Mouse (Mus musculus) forebrain, postnatal 0 days (tissue): ENCODE measurements at regions not wholly inside any gene's neighbourhood (a gene's known extent, or its start where the extent isn't known, plus 50 kb on each side); places are given as distances from the start of the nearest gene placed in this dataset.

ENCODE experiments used
- ATAC-seq: fragments of 200-750 bp; cut with Nextera tagmentation; 2 replicates; pipeline ENCODE4 v1.8.0; 2017; ENCODE audit warnings: mild to moderate bottlenecking, moderate library complexity
- DNase-seq: peaks from one replicate; pipeline ENCODE4 v3.0.0-alpha.2; 2015
- H3K27ac ChIP-seq: fragments of 300-500 bp; sonication (generic); 2 replicates; pipeline ENCODE4 v1.5.1; 2014; ENCODE audit warnings: low read depth, mild to moderate bottlenecking, antibody characterized with exemption, low read length, moderate library complexity, mixed read lengths
- H3K27me3 ChIP-seq: fragments of 300-500 bp; sonication (generic); 2 replicates; pipeline ENCODE4 v1.6.1; 2014; ENCODE audit warnings: mild to moderate bottlenecking, low read length, mixed read lengths; ENCODE audit not compliant: insufficient read depth
- H3K36me3 ChIP-seq: fragments of 300-500 bp; sonication (generic); 2 replicates; pipeline ENCODE4 v1.6.1; 2014; ENCODE audit warnings: mild to moderate bottlenecking, moderate library complexity; ENCODE audit not compliant: insufficient read depth
- H3K4me1 ChIP-seq: fragments of 300-500 bp; sonication (generic); 2 replicates; pipeline ENCODE4 v1.6.1; 2014; ENCODE audit warnings: antibody characterized with exemption; ENCODE audit not compliant: insufficient read depth
- H3K4me2 ChIP-seq: fragments of 300-500 bp; sonication (generic); 2 replicates; pipeline ENCODE4 v1.6.1; 2014; ENCODE audit warnings: low read depth, mild to moderate bottlenecking, moderate library complexity
- H3K4me3 ChIP-seq: fragments of 300-500 bp; sonication (generic); 2 replicates; pipeline ENCODE4 v1.5.1; 2014; ENCODE audit warnings: low read depth, low read length, mixed read lengths
- H3K9ac ChIP-seq: fragments of 300-500 bp; sonication (generic); 2 replicates; pipeline ENCODE4 v1.6.1; 2014; ENCODE audit warnings: mild to moderate bottlenecking
- H3K9me3 ChIP-seq: fragments of 300-500 bp; sonication (generic); 2 replicates; pipeline ENCODE4 v1.6.1; 2016; ENCODE audit warnings: low read length
- CTCF ChIP-seq: sonication (generic); IDR thresholded peaks from 2 replicates; pipeline ENCODE4 v1.5.1; 2016; ENCODE audit warnings: antibody characterized with exemption, control low read depth, low read depth
- whole genome bisulfite sequencing: fragments of 180-500 bp; shearing (Covaris S2); extraction: QIAGEN DNeasy Blood & Tissue Kit; methylation state at CpG from one replicate; pipeline ENCODE4 v1.1.7; 2014; 5-methylcytosine and 5-hydroxymethylcytosine counted together

DNA sequence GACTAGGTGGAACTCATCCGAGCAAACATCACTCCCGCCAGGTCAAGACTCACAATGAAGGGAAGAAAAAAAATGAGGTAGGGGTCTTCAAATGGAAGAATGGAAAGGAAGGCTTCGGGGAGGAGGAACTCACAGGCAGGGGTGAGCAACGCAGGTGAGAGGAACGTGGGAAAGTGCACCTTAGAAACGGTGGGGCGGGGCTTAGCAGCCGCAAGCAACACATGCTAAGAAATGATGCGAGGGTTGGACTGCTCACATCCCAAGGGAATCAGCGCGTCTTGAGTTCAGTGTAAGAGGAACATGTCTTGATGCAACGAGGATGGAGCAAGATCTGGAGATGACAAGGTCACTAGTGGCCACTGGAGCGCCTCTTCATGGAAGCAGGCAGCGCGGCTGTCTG, 560.6 kb upstream of the Gm19410 start:
- no peak for ATAC-seq
- WGBS = 78% methylated on average over 15 of the region's 15 CpGs

DNA sequence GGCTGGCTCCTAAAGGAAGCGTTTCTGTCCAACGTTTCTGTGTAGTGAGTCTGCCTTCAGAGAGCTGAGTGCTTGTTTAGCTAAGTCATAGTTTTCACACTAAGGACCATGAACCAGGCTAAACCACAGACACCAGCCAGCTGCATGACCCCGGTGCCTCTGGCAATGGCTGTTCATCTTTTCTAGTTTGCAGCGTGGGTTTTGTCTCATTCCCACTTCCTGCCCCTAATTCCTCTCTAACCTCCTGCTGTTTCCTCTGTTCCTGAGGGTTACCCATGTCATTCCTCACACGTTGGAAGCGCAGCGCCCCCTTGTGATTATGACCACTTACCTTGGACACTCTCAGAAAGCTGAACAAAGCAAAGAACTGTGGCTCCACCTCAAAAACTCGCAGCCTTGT, 560.1 kb upstream of the Gm19410 start:
- Histone ChIP-seq H3K36me3 (no peaks in the 10 kb centered on the region), H3K4me2 (no peak overlapping the region), H3K9me3 (no peaks in the 10 kb centered on the region), H3K27me3 (no peaks in the 10 kb centered on the region), H3K9ac (no peak overlapping the region), H3K4me3 (no peak overlapping the region), H3K4me1 (no peaks in the 10 kb centered on the region), H3K27ac (no peak overlapping the region)
- WGBS = 17% methylated on average over 8 of the region's 8 CpGs
- peak; percentile 32 for TF ChIP-seq CTCF
- no peak for ATAC-seq
- no peak for DNase-seq

More for the DNA sequence above, 560.6 kb upstream of the Gm19410 start:
- TF ChIP-seq CTCF = no peak
- Histone ChIP-seq H3K9ac (no peak overlapping the region), H3K4me1 (no peaks in the 10 kb centered on the region), H3K9me3 (no peaks in the 10 kb centered on the region), H3K4me2 (no peak overlapping the region), H3K36me3 (no peaks in the 10 kb centered on the region), H3K27me3 (no peaks in the 10 kb centered on the region), H3K27ac (no peak overlapping the region), H3K4me3 (no peak overlapping the region)
- no peak for DNase-seq

DNA sequence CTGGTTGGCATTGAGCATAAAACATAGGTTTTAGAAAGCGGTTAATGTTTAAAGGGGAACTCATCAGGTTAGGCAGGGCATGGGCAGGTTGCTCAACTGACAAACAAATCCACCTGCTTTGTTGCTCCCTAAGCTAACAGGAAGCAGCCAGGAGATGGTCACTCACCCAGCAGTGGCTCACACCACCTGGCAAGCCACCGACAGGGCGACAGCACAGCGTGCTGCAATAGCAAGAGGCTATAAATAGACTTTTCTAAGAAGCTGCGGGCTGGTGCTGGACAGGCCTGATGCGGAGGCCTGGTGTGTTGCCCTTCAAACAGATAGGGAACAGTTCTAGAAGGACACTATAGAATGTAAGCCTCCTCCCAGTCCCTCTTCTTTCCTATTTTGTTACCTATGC, 559.3 kb upstream of the Gm19410 start:
- H3K27me3 ChIP-seq = no peaks in the 10 kb centered on the region
- no peaks in the 10 kb centered on the region for H3K36me3 ChIP-seq
- no peak overlapping the region for H3K9ac ChIP-seq

DNA sequence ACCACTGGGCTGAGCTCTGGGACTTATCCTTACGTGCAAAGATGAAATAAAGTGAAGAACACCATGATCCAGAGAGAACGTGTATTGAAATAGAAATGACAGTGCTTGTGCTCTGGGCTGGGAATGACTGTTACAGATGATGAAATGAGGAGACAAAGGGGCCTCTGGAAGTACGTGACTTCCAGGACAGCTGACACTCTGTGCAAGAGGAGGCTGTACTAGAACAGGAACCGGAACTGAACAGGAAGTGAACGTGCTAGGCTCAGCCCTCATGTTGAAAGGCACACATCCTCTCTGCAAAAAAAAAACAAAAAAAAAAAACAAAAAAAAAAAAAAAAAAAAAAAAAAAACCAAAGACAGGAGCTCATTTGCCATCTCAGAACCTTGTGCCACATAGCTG, 557.2 kb upstream of the Gm19410 start:
- no peak overlapping the region for H3K9ac ChIP-seq
- no peak overlapping the region for H3K4me3 ChIP-seq
- no peak overlapping the region for H3K27ac ChIP-seq
- no peaks in the 10 kb centered on the region for H3K9me3 ChIP-seq
- ATAC-seq = no peak
- no peaks in the 10 kb centered on the region for H3K36me3 ChIP-seq
- TF ChIP-seq CTCF = no peak
- no peak for DNase-seq
- no peaks in the 10 kb centered on the region for H3K27me3 ChIP-seq
- WGBS = 84% methylated on average over 5 of the region's 5 CpGs
- no peak overlapping the region for H3K4me2 ChIP-seq
- H3K4me1 ChIP-seq = no peaks in the 10 kb centered on the region

More for the DNA sequence above, 559.3 kb upstream of the Gm19410 start:
- Histone ChIP-seq H3K27ac (no peak overlapping the region), H3K4me2 (no peak overlapping the region), H3K9me3 (no peaks in the 10 kb centered on the region), H3K4me1 (no peaks in the 10 kb centered on the region), H3K4me3 (no peak overlapping the region)
- TF ChIP-seq CTCF = no peak
- no peak for DNase-seq
- no peak for ATAC-seq
- WGBS = 59% methylated on average over 6 of the region's 6 CpGs

DNA sequence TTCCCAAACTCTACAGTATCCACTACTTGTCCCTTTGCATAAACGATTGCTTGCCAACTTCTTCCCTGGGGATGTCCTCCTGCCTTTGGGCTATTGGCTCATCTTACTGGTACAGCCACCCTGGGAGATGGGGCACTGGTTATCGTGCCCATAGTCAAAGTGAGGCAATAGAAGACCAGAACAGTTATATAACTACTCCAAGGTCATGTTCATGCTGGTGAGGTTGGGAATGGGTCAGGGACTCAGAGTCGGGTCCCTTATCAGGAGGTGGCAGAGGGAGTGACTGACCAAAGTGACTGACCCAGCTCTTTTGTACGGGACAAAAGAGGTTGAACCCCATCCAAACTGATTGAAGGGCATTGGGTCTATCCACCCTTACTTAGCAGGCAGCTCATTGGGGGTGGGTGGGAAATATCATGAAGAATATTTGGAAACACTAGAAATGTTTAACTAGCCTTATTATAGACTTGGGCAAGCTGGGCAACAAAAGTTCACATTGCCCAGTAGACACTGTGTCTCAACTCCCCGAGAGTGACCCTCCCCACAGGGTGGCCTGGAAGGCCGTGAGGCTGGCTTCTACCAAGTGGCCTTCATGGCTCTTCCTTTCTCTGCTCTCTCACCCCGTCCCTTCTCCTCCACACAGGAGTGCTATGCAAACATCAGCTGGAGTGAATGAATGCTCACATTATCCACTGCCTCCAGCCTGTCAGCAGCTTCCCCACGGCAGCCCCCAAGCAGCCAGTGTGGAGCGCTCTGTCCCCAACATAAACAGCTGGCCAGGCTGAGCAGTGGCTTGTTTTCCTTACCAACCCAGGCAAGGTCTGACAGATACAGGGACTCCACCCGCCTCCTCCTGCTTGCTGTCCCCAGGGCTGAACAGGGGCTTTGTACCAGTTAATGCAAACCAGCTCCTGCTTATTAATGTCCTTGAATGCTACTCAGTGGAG, 553.8 kb upstream of the Gm19410 start:
- ATAC-seq = no peak; the same call in 1 of the 2 replicates

DNA sequence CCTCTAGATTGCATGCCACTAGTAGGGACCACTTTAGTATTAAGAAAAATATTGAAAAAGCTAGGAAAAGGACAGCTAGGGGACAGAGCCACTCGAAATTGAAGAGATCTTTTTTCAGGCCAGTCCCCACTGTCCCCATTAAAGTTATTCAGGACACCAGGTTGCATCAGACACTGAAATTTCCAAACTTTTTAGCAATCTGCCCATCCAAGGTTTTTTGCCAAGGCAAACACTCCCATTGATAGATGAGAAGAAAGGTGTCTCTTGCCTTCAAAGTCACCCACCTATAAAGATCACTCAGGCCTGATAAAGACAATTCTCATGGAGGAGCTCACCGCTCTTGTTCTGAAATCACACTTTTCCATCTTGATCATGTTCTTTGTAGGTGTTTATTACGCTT, 552.1 kb upstream of the Gm19410 start:
- H3K27me3 ChIP-seq = no peaks in the 10 kb centered on the region
- no peaks in the 10 kb centered on the region for H3K4me1 ChIP-seq
- no peaks in the 10 kb centered on the region for H3K36me3 ChIP-seq
- 73% methylated on average over 3 of the region's 3 CpGs for WGBS
- no peaks in the 10 kb centered on the region for H3K9me3 ChIP-seq
- H3K27ac ChIP-seq = no peak overlapping the region
- no peak overlapping the region for H3K4me3 ChIP-seq
- no peak overlapping the region for H3K4me2 ChIP-seq
- DNase-seq (no peak), ATAC-seq (no peak)
- no peak overlapping the region for H3K9ac ChIP-seq
- no peak for TF ChIP-seq CTCF

More for the DNA sequence above, 553.8 kb upstream of the Gm19410 start:
- no peak overlapping the region for H3K9ac ChIP-seq
- no peaks in the 10 kb centered on the region for H3K4me1 ChIP-seq
- H3K27me3 ChIP-seq = no peaks in the 10 kb centered on the region
- DNase-seq = no peak
- no peak overlapping the region for H3K4me3 ChIP-seq
- no peak overlapping the region for H3K4me2 ChIP-seq
- H3K36me3 ChIP-seq = no peaks in the 10 kb centered on the region
- no peaks in the 10 kb centered on the region for H3K9me3 ChIP-seq
- TF ChIP-seq CTCF = no peak
- 67% methylated on average over 10 of the region's 10 CpGs for WGBS
- no peak overlapping the region for H3K27ac ChIP-seq

DNA sequence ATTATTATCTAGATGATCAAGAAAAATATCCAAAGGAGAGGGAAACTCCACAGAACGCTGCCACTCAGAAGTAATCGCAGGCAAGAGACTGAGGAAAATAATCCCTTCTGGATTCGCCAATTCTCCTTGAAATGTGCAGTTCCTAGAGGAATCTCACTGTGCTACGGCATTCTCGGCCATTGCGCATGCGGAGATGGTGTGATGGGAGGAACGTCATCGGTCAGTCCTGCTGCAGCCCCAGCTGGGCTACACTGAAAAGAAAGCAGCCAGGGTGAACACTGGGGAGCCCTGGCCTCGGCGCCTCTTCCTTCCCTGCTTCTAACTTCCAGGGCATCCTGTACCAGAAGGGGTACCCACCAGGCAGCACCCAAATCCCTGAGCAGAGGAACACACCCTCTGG, 548.0 kb upstream of the Gm19410 start:
- H3K27ac ChIP-seq = no peak overlapping the region
- 81% methylated on average over 11 of the region's 11 CpGs for WGBS
- TF ChIP-seq CTCF = no peak
- H3K4me1 ChIP-seq = no peaks in the 10 kb centered on the region
- H3K27me3 ChIP-seq = no peaks in the 10 kb centered on the region
- H3K36me3 ChIP-seq = no peaks in the 10 kb centered on the region
- DNase-seq (no peak), ATAC-seq (no peak)
- H3K4me2 ChIP-seq = no peak overlapping the region
- H3K9ac ChIP-seq = no peak overlapping the region
- H3K4me3 ChIP-seq = no peak overlapping the region
- no peaks in the 10 kb centered on the region for H3K9me3 ChIP-seq
